Mouse (Mus musculus) left cerebral cortex, adult 11 months (tissue): ENCODE measurements around the gene Bag5.
"Not testable (repeated sequence)": the region's sequence is repeated elsewhere in the genome, so short reads cannot be mapped to it uniquely, and the experiment has no call there.

ENCODE experiments used
- DNase-seq: peaks from one replicate; pipeline ENCODE4 v3.0.0; 2022; ENCODE audit warnings: low spot score

Bag5 gene

GRCm38 (mm10) chr12:111674850-111675486, 38.1 kb downstream of the Bag5 start:
- DNase-seq: no peak

- DNase-seq: no peak
Measured at GRCm38 (mm10) chr12:111672581-111672980, 40.5 kb downstream of the Bag5 start.

GRCm38 (mm10) chr12:111672176-111672575, 40.9 kb downstream of the Bag5 start, which contains the start of gene Ckb:
Ckb (minus strand) TSS chr12:111672338.
- peak; percentile 90 for DNase-seq

DNA sequence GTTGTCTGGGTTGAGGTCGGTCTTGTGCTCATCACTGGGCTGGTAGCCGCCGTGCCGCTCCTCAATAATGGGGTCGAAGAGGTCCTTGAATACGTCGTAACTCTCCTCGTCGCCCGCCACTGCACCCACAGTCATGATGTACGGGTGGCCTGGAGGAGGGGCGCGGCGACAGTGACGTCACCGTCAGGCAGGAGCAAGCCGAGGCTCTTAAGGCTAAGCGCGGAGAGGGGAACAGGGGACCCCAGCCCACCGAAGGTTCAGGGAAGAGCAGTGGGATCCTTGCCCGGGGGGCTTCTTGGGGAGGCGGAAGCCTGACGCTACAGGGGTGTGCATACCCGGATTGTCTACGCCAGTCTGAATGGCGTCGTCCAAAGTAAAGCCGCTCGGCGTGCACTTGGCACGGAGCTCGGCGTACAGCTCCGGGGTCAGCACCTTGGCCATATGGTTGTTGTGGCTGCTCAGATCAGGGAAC, 41.6 kb downstream of the Bag5 start:
- no peak for DNase-seq

DNA sequence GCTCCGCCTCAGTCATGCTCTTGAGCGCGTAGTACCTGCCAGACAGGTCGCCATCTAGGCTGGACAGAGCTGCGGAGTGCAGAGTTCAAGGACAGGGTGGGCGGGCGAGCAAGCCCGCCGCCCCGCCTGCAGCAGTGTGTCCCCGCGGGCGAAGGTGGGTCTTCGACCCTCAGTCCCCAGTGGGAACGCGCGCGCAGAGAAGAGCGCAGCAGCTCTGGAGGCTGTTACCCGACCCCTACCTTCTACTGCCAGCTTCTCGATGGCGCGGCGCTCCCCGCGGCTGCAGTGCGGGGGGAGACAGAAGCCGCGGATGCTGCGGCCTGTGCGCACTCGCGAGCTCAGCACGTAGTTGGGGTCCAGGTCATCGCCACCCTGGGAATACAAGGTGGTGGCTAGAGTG, 42.1 kb downstream of the Bag5 start:
- DNase-seq: no peak

- no peak for DNase-seq
Measured at GRCm38 (mm10) chr12:111670371-111670971, 42.6 kb downstream of the Bag5 start.

- no peak for DNase-seq
Measured at GRCm38 (mm10) chr12:111669961-111670360, 43.1 kb downstream of the Bag5 start.

GRCm38 (mm10) chr12:111669000-111669788, 43.9 kb downstream of the Bag5 start:
- DNase-seq: no peak

DNA sequence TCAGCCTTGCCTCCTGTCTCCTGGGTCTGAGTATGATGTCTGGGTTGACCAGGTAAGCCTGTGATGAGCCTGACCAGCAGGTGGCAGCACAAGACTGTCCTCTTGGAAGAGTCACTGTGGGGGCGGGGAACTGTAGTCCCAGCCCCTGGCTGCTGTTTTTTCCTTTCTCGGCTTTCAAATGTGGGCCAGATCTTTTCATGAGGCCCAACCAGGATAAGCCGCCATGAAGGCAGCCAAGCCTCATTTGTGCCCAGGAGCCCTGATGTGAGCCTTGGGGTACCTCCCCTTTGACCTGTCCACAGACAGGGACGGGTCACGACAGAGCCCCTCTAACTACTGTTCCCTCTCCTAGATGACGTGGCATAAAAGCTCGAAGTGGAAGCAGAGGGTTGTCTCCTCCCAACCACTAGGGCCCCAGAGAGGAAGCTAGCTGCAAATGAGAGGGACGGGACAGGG, 44.6 kb downstream of the Bag5 start:
- peak; percentile 96 for DNase-seq

DNA sequence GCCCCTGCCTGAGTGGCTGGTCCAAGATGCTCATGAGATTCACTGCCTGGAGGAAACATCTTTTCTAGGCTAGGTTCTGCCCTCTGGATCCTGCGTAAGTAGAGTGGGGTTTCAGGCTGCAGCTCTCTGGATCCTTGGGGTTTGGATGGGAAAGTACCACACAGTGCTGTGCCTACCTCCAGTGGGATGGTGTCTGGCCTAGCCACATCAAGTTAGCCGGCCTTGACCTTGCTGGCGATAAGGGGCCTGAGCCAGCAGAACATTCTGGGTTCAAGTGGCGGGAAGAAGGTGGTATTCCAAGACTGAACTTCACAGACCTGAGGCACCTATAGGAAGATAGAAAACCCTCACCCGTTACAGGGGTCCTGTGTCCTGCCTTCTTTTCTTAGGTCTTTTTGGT, 45.6 kb downstream of the Bag5 start:
- DNase-seq: no peak

DNA sequence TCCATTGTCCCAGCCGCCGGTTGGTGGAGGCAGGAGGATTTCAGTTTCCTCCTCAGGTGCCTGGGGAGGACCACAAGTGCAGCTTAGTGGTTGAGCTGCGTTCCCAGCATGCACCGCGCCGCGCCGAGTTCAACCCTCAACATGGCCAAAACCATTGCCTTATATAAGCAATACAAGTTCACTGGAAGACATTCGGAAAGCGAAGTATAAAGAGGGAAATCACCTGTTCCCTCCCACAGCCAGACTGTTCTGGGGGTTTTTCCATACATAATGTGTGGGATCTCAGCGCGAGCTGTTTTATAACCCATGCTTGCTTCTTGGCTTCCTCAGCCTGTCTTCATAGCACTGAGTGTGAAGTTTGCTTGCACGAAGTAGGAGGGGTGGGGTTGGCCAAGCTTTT, 46.7 kb downstream of the Bag5 start:
- DNase-seq: no peak

GRCm38 (mm10) chr12:111665041-111665880, 47.8 kb downstream of the Bag5 start:
- no peak for DNase-seq

DNA sequence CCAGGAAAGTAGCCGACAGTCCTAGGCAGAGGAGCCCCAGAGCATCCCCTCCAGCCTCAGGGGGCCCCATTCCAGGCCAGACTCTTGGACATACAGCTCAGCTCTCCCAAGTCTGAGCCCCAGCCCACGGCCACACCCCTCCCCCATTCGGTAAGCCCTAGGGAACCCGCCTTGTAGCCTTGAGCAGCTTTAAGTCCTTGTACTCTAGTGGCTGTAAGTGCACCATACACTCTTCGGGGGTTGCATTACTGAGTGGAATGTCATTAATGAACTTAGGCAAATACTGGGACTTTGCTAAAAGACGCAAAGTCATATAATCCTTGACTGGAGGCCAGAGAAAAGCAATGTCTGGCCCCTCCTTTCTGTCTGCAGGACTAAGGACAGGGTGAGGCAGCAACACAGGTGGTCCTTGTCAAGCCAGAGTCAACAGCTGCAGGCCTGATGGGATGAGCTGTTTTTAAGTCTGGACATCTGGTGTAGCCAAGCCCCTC, 48.9 kb downstream of the Bag5 start:
- no peak for DNase-seq

- no peak for DNase-seq
Measured at GRCm38 (mm10) chr12:111663228-111664143, 49.6 kb downstream of the Bag5 start.

- DNase-seq: not testable (repeated sequence)
Measured at GRCm38 (mm10) chr12:111661554-111661953, 51.5 kb downstream of the Bag5 start.

GRCm38 (mm10) chr12:111660628-111661027, 52.4 kb downstream of the Bag5 start:
- no peak for DNase-seq
